Mouse (Mus musculus) lung, embryonic 16.5 days (tissue): ENCODE measurements around the gene Erich6. TPM values are rescaled to one million over a fixed set of nuclear protein-coding genes. Genes with fewer than 3 reads are reported as not detected.

Experiments used
- ATAC-seq: fragments of 200-750 bp; cut with Nextera tagmentation; 2 replicates; pipeline ENCODE4 v1.8.0; 2017; ENCODE audit warnings: low read depth, mild to moderate bottlenecking, moderate library complexity
- H3K27ac ChIP-seq: fragments of 300-500 bp; sonication (generic); 2 replicates; pipeline ENCODE4 v1.5.1; 2014; ENCODE audit warnings: mild to moderate bottlenecking, control low read depth, low read length
- H3K27me3 ChIP-seq: fragments of 300-500 bp; sonication (generic); 2 replicates; pipeline ENCODE4 v1.6.1; 2014; ENCODE audit warnings: low read depth, low read length, mixed read lengths; ENCODE audit not compliant: control insufficient read depth, insufficient read depth
- H3K36me3 ChIP-seq: fragments of 300-500 bp; sonication (generic); 2 replicates; pipeline ENCODE4 v1.6.1; 2014; ENCODE audit warnings: low read length; ENCODE audit not compliant: control insufficient read depth, insufficient read depth
- H3K4me1 ChIP-seq: fragments of 300-500 bp; sonication (generic); replicated peaks from 2 replicates; pipeline ENCODE4 v1.6.1; 2014; ENCODE audit warnings: low read length, mixed read lengths; ENCODE audit not compliant: control insufficient read depth, insufficient read depth
- H3K4me2 ChIP-seq: fragments of 300-500 bp; sonication (generic); 2 replicates; pipeline ENCODE4 v1.6.1; 2014; ENCODE audit warnings: low read depth, low read length, control low read depth
- H3K4me3 ChIP-seq: fragments of 300-500 bp; sonication (generic); 2 replicates; pipeline ENCODE4 v1.5.1; 2014; ENCODE audit warnings: mild to moderate bottlenecking, low read length, control low read depth
- H3K9ac ChIP-seq: fragments of 300-500 bp; sonication (generic); 2 replicates; pipeline ENCODE4 v1.6.1; 2014; ENCODE audit warnings: low read length, control low read depth
- H3K9me3 ChIP-seq: fragments of 300-500 bp; sonication (generic); 2 replicates; pipeline ENCODE4 v1.6.1; 2016; ENCODE audit warnings: low read length; ENCODE audit not compliant: control insufficient read depth
- WGBS: fragments of 180-500 bp; shearing (Covaris S2); extraction: QIAGEN DNeasy Blood & Tissue Kit; methylation state at CpG from one replicate; pipeline ENCODE4 v1.1.7; 2014; 5-methylcytosine and 5-hydroxymethylcytosine counted together
- polyA plus RNA-seq: library from polyadenylated mRNA; unstranded; fragments of >200 nt; fragmentation: Nextera tagmentation; extraction: Ambion mirVana; gene quantifications from 2 replicates; pipeline ENCODE4 v1.2.1, GENCODE M21; 2015

Gene Erich6
- polyA plus RNA-seq, 1 experiment from 2014 or later: not detected

DNA sequence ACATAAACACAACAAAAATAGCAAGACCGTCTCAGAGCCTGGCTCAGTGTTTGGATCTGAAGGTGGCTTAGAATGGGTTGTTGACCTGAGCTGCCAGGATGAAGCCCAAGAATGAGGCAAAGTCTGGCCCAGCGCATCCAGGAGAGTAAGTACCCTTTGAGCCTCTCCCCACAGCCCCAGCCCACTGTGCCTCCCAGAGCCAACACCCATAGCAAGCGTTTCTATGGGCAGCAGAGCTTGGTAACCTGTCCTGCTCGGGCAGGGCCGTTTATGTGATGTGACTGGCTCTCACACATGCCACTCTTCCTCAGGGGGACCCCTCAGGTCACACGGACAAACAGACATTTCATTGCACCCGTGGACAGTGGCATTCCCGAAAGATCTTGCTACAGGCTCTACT lies 41.4 kb upstream of the Erich6 start:
- Histone ChIP-seq H3K4me1 (peaks cover 6% of the 10 kb centered on the region; the same call in 1 of the 2 replicates), H3K4me3 (no peak overlapping the region), H3K27me3 (no peaks in the 10 kb centered on the region), H3K9ac (no peak overlapping the region), H3K4me2 (no peak overlapping the region), H3K36me3 (peaks cover 8% of the 10 kb centered on the region), H3K9me3 (no peaks in the 10 kb centered on the region), H3K27ac (no peak overlapping the region)
- ATAC-seq: no peak
- 45% methylated on average over 8 of the region's 8 CpGs for WGBS

DNA sequence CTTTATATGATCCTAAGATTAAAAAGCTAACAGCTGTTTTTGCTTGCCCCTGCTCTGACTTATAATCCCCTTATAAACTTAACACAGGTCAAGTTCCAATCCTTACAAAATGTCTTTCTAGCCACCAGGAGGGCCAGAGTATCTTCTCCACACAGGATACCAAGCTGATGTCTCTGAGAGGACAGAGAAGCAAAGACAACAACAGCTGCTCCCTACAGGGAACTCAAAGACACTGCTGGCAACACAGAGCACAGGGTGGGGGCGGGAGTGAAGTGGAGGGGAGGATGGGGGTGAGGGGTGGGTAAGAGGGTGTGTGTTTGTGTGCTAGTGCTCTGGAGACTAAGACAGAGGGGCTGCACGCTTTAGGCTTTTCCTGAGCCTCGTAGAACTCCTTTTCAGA lies 40.6 kb upstream of the Erich6 start:
- WGBS: 46% methylated on average over 3 of the region's 3 CpGs
- Histone ChIP-seq H3K27me3 (no peaks in the 10 kb centered on the region), H3K9me3 (no peaks in the 10 kb centered on the region), H3K36me3 (peaks cover 8% of the 10 kb centered on the region), H3K4me1 (peaks cover 6% of the 10 kb centered on the region; the same call in 1 of the 2 replicates), H3K9ac (no peak overlapping the region), H3K4me2 (no peak overlapping the region), H3K27ac (no peak overlapping the region), H3K4me3 (no peak overlapping the region)
- no peak for ATAC-seq

DNA sequence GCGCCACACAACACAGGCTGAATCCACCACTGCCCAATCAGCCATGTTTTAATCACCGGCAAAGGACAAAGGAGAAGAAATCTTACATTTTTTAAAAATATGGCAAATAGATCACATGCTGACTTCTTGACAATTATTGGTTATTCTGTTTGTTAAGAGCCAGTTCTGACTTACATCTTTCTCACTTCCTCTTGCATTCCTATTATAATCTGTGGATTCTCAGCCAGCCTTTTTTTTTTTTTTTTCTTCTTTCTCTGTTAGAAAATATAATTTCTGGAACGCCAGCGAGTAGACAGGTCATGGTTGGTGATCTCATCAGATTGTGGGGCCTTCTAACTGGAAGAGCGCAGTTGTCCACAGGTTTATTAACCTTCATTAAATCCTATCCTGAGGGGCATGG lies 36.3 kb upstream of the Erich6 start:
- Histone ChIP-seq H3K27me3 (no peaks in the 10 kb centered on the region), H3K4me2 (no peak overlapping the region), H3K36me3 (peaks cover 8% of the 10 kb centered on the region), H3K4me3 (no peak overlapping the region), H3K9ac (no peak overlapping the region), H3K27ac (no peak overlapping the region), H3K4me1 (no peaks in the 10 kb centered on the region), H3K9me3 (no peaks in the 10 kb centered on the region)
- no peak for ATAC-seq
- 84% methylated on average over 5 of the region's 5 CpGs for WGBS

DNA sequence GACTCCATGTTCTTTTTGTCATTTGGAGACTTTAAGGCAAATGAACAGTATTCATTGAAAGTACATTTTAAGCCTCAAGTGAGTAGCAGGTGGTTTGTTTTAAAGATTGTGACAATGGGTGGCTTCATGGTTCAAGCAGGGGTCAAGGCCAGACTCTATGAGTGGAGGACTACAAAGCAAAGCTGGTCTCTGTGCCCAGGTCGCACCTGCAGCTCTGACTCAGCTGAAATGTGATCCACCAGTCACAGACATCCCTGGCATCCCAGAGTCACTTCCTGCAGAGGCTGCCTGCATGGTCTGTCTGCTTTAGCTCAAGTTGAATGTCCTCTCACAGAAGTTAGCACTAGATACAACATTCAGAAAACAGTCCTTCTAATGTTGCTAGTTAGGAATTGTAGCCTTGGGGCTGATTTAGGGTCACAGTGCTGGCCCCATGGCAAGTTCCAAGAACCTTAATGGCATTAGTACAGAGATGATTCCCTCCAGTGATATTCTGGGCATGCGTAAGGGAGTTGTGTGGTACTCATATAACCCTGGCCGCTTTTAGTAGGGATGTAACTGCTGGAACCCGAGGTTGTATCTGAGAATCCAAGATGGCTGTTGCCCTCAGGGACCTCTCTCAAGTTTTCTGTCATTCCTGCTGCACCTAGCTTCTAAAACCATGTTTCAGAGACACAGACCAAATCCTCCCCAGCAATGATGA lies 35.6 kb upstream of the Erich6 start:
- H3K9ac ChIP-seq: no peak overlapping the region
- 64% methylated on average over 4 of the region's 4 CpGs for WGBS
- peaks cover 8% of the 10 kb centered on the region for H3K36me3 ChIP-seq
- no peak overlapping the region for H3K4me2 ChIP-seq
- H3K27ac ChIP-seq: no peak overlapping the region
- H3K9me3 ChIP-seq: no peaks in the 10 kb centered on the region
- H3K4me1 ChIP-seq: no peaks in the 10 kb centered on the region
- no peak for ATAC-seq
- no peak overlapping the region for H3K4me3 ChIP-seq
- H3K27me3 ChIP-seq: no peaks in the 10 kb centered on the region

DNA sequence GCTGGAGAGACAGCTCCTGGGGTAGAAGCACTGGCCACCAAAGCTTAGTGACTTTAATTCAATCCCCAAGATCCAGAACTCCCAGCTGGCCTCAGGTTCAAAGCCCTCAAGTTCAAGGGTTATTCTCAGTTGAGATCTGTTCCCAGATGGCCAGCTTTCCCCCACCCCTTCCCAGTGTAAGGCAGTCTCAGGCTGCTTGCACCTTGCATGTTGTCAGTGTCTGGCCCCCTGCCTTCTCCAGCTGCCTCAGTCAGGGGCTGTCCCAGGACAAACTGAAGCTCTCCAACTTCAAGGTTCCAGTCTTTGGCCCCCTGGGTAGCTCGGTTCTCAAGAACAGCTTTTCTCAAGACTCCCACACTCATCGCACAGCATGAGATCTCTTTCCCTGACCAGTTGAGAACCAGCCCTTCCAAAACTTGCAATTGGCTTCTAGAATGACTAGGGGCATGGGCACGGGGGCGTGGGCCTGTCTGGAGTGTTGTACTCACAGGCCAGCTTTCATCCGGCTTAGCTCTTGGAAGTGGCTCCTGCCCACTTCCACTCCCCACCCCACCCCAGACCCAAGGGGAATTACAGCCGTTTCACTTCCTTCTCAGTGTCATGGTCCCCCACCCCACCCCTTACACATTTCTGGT lies 34.7 kb upstream of the Erich6 start:
- Histone ChIP-seq H3K9me3 (no peaks in the 10 kb centered on the region), H3K36me3 (peaks cover 8% of the 10 kb centered on the region), H3K27me3 (no peaks in the 10 kb centered on the region), H3K9ac (no peak overlapping the region), H3K27ac (no peak overlapping the region), H3K4me1 (no peaks in the 10 kb centered on the region), H3K4me2 (no peak overlapping the region), H3K4me3 (no peak overlapping the region)
- WGBS: 33% methylated on average over 6 of the region's 6 CpGs
- ATAC-seq: no peak

DNA sequence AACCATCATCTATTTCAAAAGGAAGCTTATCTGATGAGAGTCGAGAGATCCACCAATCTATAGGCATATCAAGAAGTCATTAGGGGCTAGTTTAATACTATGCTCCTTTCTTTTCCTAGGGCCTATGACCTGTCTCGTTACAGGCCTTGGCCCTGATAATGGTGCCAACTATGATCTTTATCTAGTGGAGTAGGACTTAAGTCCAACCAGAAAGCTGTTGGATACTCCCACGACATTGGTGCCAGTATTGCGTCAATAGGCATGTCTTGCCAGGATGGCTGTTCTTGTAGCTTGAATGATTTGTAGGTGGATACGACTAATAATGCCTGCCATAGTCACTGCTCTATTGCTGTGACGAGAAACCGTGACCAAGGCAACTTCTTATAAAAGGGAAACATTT lies 27.0 kb upstream of the Erich6 start:
- Histone ChIP-seq H3K27me3 (no peaks in the 10 kb centered on the region), H3K4me1 (no peaks in the 10 kb centered on the region), H3K4me2 (no peak overlapping the region), H3K36me3 (no peaks in the 10 kb centered on the region), H3K4me3 (no peak overlapping the region), H3K9ac (no peak overlapping the region), H3K27ac (no peak overlapping the region), H3K9me3 (peaks cover 8% of the 10 kb centered on the region)
- WGBS: 91% methylated on average over 7 of the region's 7 CpGs
- ATAC-seq: no peak

DNA sequence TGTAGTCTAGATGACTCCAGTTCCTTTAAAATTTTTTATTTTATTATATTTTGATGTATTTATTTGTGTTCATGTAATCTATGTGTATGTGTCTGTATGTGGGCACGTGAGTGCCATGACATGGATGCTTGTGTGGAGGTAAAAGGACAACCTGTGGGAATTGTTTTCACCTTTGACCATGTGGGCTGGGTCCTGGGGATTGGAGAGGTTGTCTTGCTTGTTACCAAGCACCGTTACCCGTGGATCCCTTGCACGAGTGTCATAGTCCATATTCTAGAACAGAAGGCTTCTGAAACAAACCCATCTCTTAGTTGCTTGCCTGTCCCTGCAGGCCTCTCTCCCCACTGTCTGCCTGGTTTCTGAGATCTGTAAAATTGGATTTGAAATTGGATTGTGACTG lies 23.6 kb upstream of the Erich6 start:
- Histone ChIP-seq H3K27me3 (no peaks in the 10 kb centered on the region), H3K4me2 (no peak overlapping the region)
- WGBS: 94% methylated on average over 4 of the region's 4 CpGs

DNA sequence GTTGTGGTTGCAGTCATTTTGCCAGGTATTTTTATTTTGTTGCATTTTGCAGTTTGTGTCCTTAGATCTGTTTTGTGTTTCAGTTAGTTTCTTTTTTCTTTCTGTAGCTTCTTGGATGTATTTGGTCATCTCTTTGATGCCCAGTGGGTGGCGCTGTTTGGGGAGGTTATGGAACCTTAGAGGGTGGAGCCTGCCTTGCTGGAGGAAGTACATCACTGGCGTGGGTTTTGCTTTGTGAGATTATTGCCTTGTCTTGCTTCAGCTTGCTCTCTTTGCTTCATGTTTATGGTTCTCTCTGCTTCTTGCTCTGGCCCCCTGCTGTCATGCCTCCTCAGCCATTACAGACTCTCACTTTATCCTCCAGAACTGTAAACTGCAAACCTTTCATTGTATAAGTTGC lies 20.3 kb upstream of the Erich6 start:
- Histone ChIP-seq H3K27me3 (no peaks in the 10 kb centered on the region), H3K4me1 (no peaks in the 10 kb centered on the region), H3K9me3 (no peaks in the 10 kb centered on the region), H3K27ac (no peak overlapping the region), H3K9ac (no peak overlapping the region), H3K36me3 (no peaks in the 10 kb centered on the region), H3K4me3 (no peak overlapping the region), H3K4me2 (no peak overlapping the region)
- ATAC-seq: no peak
- 20% methylated on average over 2 of the region's 2 CpGs for WGBS

More for the DNA sequence above, 23.6 kb upstream of the Erich6 start:
- Histone ChIP-seq H3K4me1 (no peaks in the 10 kb centered on the region), H3K4me3 (no peak overlapping the region), H3K9me3 (peaks cover 2% of the 10 kb centered on the region; the same call in 1 of the 2 replicates), H3K27ac (no peak overlapping the region), H3K9ac (no peak overlapping the region), H3K36me3 (no peaks in the 10 kb centered on the region)
- no peak for ATAC-seq

DNA sequence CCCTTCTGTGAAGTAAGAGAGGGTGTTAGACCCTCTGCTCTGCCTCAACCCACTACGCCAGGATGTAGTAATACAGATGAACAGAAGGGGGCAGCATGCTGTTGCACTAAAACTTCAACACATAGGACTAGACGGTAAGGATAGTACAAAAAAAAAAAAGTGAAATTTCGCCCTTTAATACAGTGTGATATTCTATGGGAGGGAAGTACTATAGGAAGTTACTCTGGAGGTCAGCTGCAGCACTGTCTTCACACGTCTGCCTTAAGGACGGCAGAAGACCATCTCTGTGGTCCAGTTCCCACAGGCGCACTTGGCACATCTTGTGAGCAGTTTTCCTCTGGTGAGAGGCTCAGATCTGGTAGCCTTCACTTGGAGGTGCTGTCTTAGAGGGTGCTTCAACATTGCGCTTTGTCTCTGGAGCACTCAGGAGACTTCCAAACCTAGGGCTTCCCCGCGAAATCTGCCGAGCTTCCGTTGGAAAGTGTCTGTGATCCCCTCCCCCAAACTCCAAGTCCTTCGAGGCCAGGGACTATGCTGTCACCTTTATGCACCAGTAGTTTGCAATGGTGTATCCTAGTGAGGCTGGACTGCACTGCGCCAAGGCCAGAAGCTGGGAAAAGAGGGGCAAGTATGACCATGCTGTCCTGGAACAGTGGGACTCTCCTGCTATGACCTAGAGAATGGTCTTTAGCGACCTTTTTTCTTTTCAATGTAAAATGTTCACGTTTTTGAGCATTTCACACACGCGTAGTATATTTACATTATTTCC lies 18.5 kb upstream of the Erich6 start:
- no peaks in the 10 kb centered on the region for H3K36me3 ChIP-seq
- peak; percentile 51; the same call in 1 of the 2 replicates for ATAC-seq
- 50% methylated on average over 17 of the region's 17 CpGs for WGBS
- no peak overlapping the region for H3K4me3 ChIP-seq
- no peak overlapping the region for H3K9ac ChIP-seq
- H3K27ac ChIP-seq: no peak overlapping the region
- H3K27me3 ChIP-seq: no peaks in the 10 kb centered on the region
- H3K4me2 ChIP-seq: 0 out of 2 replicates have a peak overlapping the region, but pooled peaks have one; percentile 12
- no peaks in the 10 kb centered on the region for H3K9me3 ChIP-seq
- no peaks in the 10 kb centered on the region for H3K4me1 ChIP-seq
